ENCODE assay signal across 8 mouse cellular contexts in genomic region chr7:127470743-127471645, GRCm38 (mm10). TPM values are rescaled to one million over a fixed set of nuclear protein-coding genes. Genes with fewer than 3 reads are reported as not detected.
DNase-seq lines count a peak whose midpoint lies in the region; ATAC-seq and TF ChIP-seq lines count a peak whose summit lies in the region.

No protein-coding gene starts in this region.

- peak overlapping the region; percentile 92 for H3K27ac ChIP-seq in cortical plate, adult 2 months (ENCODE audit: insufficient read depth, low read length)

- peak; percentile 92 for ATAC-seq in activated CD4-positive, CD25-positive, alpha-beta regulatory T cell, adult 4 months

- no peaks in the 10 kb centered on the region; the same call in 1 of the 2 replicates for H3K4me1 ChIP-seq in cortical plate, adult 2 months (ENCODE audit: control insufficient read depth, insufficient read depth, low read length)
- H3K4me1 ChIP-seq in megakaryocyte, embryonic 14.5 days: peaks cover 44% of the 10 kb centered on the region

- TF ChIP-seq CTCF in cortical plate, adult 2 months (IDR thresholded peaks at IDR 0.05; ENCODE audit: extremely low read depth, insufficient read depth, low read length): no peak

- peak; percentile 84 to 92 for DNase-seq in gastrocnemius, adult 8-10 months (ENCODE audit: low spot score in 2 of 2)
- peak; percentile 83 for DNase-seq in hindlimb bud, embryonic 11.5 days (ENCODE audit: extremely low spot score, low read depth, low spot score)
- peak; percentile 81 to 97 for DNase-seq in left cerebral cortex, adult 8-10 months (ENCODE audit: low spot score in 2 of 2)
- DNase-seq in right cerebral cortex, postnatal 10 days (ENCODE audit: low spot score in 2 of 2): peak; percentile 97 to 98
- peak; percentile 70 for DNase-seq in urinary bladder, postnatal 25 days (ENCODE audit: low spot score)

- peak; percentile 77 for TF ChIP-seq POLR2A in cortical plate, adult 2 months (IDR thresholded peaks at IDR 0.05; ENCODE audit: extremely low read depth, insufficient read depth, low read length)

- H3K4me3 ChIP-seq in cortical plate, adult 2 months (ENCODE audit: insufficient read depth, low read length): peak overlapping the region; percentile 94
- peak overlapping the region; percentile 95 for H3K4me3 ChIP-seq in megakaryocyte, embryonic 14.5 days (replicated peaks)

- H3K9me3 ChIP-seq in megakaryocyte, embryonic 14.5 days: 0 out of 2 replicates have a peak, but pooled peaks cover 5% of the 10 kb centered on the region

- no peaks in the 10 kb centered on the region for H3K27me3 ChIP-seq in megakaryocyte, embryonic 14.5 days (replicated peaks)

- peaks cover 68% of the 10 kb centered on the region for H3K36me3 ChIP-seq in megakaryocyte, embryonic 14.5 days (replicated peaks; ENCODE audit: low read length)

RNA-seq across cellular contexts. Expression of gene Fbrs, which starts 8.0 kb away (rescaled TPM):
- polyA plus RNA-seq in activated CD4-positive, CD25-positive, alpha-beta regulatory T cell, adult 4 months (2017; shearing (Covaris generic)): 10 to 100 TPM; 17.9 to 25.0 TPM
- 26.6 and 27.1 TPM in 2 replicates for polyA plus RNA-seq in cortical plate, adult 2 months (2012; rRNA removed)
- 10 to 100 TPM; 21.9 to 29.3 (median 25.1) TPM for total RNA-seq in gastrocnemius, adult 8-10 months (2022)
- total RNA-seq in left cerebral cortex, adult 8-10 months (2022): 10 to 100 TPM; 47.1 to 55.2 (median 51.7) TPM
- 237 and 322 TPM in 2 replicates for polyA plus RNA-seq in megakaryocyte, embryonic 14.5 days (2012; ENCODE audit: insufficient read depth, low replicate concordance)

RNA-seq across cellular contexts. Expression of gene Prr14, which starts 11.6 kb away (rescaled TPM):
- polyA plus RNA-seq in activated CD4-positive, CD25-positive, alpha-beta regulatory T cell, adult 4 months (2017; shearing (Covaris generic)): 100 to 1,000 TPM; 137 to 165 TPM
- 44.0 and 44.8 TPM in 2 replicates for polyA plus RNA-seq in cortical plate, adult 2 months (2012; rRNA removed)
- 10 to 100 TPM; 14.8 to 18.4 (median 16.7) TPM for total RNA-seq in gastrocnemius, adult 8-10 months (2022)
- 10 to 100 TPM; 29.6 to 35.2 (median 30.4) TPM for total RNA-seq in left cerebral cortex, adult 8-10 months (2022)
- polyA plus RNA-seq in megakaryocyte, embryonic 14.5 days (2012; ENCODE audit: insufficient read depth, low replicate concordance): 83.1 and 177 TPM in 2 replicates

RNA-seq across cellular contexts. Expression of gene Zfp689, which starts 22.0 kb away (rescaled TPM):
- polyA plus RNA-seq in activated CD4-positive, CD25-positive, alpha-beta regulatory T cell, adult 4 months (2017; shearing (Covaris generic)): 1 to 10 TPM; 3.3 to 5.4 TPM
- 5.3 and 5.8 TPM in 2 replicates for polyA plus RNA-seq in cortical plate, adult 2 months (2012; rRNA removed)
- 1 to 10 TPM in 3 of 4 experiments, under 1 TPM in 1; 0.88 to 1.3 (median 1.2) TPM for total RNA-seq in gastrocnemius, adult 8-10 months (2022)
- 1 to 10 TPM; 5.1 to 6.1 (median 5.9) TPM for total RNA-seq in left cerebral cortex, adult 8-10 months (2022)
- 4.4 and 12.0 TPM in 2 replicates for polyA plus RNA-seq in megakaryocyte, embryonic 14.5 days (2012; ENCODE audit: insufficient read depth, low replicate concordance)

RNA-seq across cellular contexts. Expression of gene Srcap, which starts 40.8 kb away (rescaled TPM):
- polyA plus RNA-seq in activated CD4-positive, CD25-positive, alpha-beta regulatory T cell, adult 4 months (2017; shearing (Covaris generic)): 10 to 100 TPM in 1 of 2 experiments, 1 to 10 TPM in 1; 8.1 to 10.9 TPM
- polyA plus RNA-seq in cortical plate, adult 2 months (2012; rRNA removed): 24.7 and 26.4 TPM in 2 replicates
- total RNA-seq in gastrocnemius, adult 8-10 months (2022): 10 to 100 TPM; 44.3 to 52.4 (median 48.6) TPM
- total RNA-seq in left cerebral cortex, adult 8-10 months (2022): 100 to 1,000 TPM; 112 to 117 (median 115) TPM
- polyA plus RNA-seq in megakaryocyte, embryonic 14.5 days (2012; ENCODE audit: insufficient read depth, low replicate concordance): 4.0 and 9.1 TPM in 2 replicates

RNA-seq across cellular contexts. Expression of gene Gm42715, which starts 48.4 kb away (rescaled TPM):
- 10 to 100 TPM; 19.2 to 20.0 TPM for polyA plus RNA-seq in activated CD4-positive, CD25-positive, alpha-beta regulatory T cell, adult 4 months (2017; shearing (Covaris generic))
- 11.3 and 13.3 TPM in 2 replicates for polyA plus RNA-seq in cortical plate, adult 2 months (2012; rRNA removed)
- total RNA-seq in gastrocnemius, adult 8-10 months (2022): 1 to 10 TPM; 4.4 to 8.0 (median 5.5) TPM
- 10 to 100 TPM; 11.1 to 12.3 (median 11.5) TPM for total RNA-seq in left cerebral cortex, adult 8-10 months (2022)
- 15.7 and 25.1 TPM in 2 replicates for polyA plus RNA-seq in megakaryocyte, embryonic 14.5 days (2012; ENCODE audit: insufficient read depth, low replicate concordance)

Comparison
In these comparisons a context has a peak if more than half of its experiments do, and no peak if none do; other contexts are left out.
1. Peak in every context shown above with its lines: DNase-seq, ATAC-seq, H3K4me3 ChIP-seq and H3K27ac ChIP-seq.